Mouse (Mus musculus): ENCODE measurements around the gene Ube2g1.

GRCm38 (mm10) chr11:72586570-72586969 lies 20.5 kb upstream of the Ube2g1 start:
- no peak for TF ChIP-seq POLR2A (IDR thresholded peaks at IDR 0.05; ENCODE audit: borderline replicate concordance, low read depth, low read length)
- TF ChIP-seq CTCF (IDR thresholded peaks at IDR 0.05; ENCODE audit: low read depth, low read length): no peak

Data from bone marrow macrophage, adult 2 months (primary cell).